Mouse (Mus musculus) limb, embryonic 12.5 days (tissue): ENCODE measurements around the gene Adprm. TPM values are rescaled to one million over a fixed set of nuclear protein-coding genes. Genes with fewer than 3 reads are reported as not detected.
"Not testable (repeated sequence)": the region's sequence is repeated elsewhere in the genome, so short reads cannot be mapped to it uniquely, and the experiment has no call there.

Experiments used
- ATAC-seq: fragments of 200-750 bp; cut with Nextera tagmentation; 2 replicates; pipeline ENCODE4 v1.8.0; 2017; ENCODE audit warnings: low read depth, moderate TSS enrichment; ENCODE audit not compliant: insufficient number of reproducible peaks, insufficient read depth, low FRiP score, low TSS enrichment
- H3K27ac ChIP-seq: fragments of 300-500 bp; sonication (generic); 2 replicates; pipeline ENCODE4 v1.5.1; 2016; ENCODE audit warnings: mild to moderate bottlenecking, moderate library complexity
- H3K27me3 ChIP-seq: fragments of 300-500 bp; sonication (generic); 2 replicates; pipeline ENCODE4 v1.6.1; 2016; ENCODE audit warnings: mild to moderate bottlenecking, moderate library complexity
- H3K36me3 ChIP-seq: fragments of 300-500 bp; sonication (generic); 2 replicates; pipeline ENCODE4 v1.6.1; 2016; ENCODE audit warnings: mild to moderate bottlenecking, moderate library complexity
- H3K4me1 ChIP-seq: fragments of 300-500 bp; sonication (generic); replicated peaks from 2 replicates; pipeline ENCODE4 v1.6.1; 2016
- H3K4me2 ChIP-seq: fragments of 300-500 bp; sonication (generic); 2 replicates; pipeline ENCODE4 v1.6.1; 2016; ENCODE audit warnings: mild to moderate bottlenecking, moderate library complexity
- H3K4me3 ChIP-seq: fragments of 300-500 bp; sonication (generic); replicated peaks from 2 replicates; pipeline ENCODE4 v1.5.1; 2016; ENCODE audit warnings: mild to moderate bottlenecking
- H3K9ac ChIP-seq: fragments of 300-500 bp; sonication (generic); replicated peaks from 2 replicates; pipeline ENCODE4 v1.6.1; 2016; ENCODE audit warnings: mild to moderate bottlenecking, moderate library complexity
- H3K9me3 ChIP-seq: fragments of 300-500 bp; sonication (generic); 2 replicates; pipeline ENCODE4 v1.6.1; 2016; ENCODE audit warnings: mild to moderate bottlenecking, moderate library complexity
- WGBS: fragments of 180-500 bp; shearing (Covaris S2); methylation state at CpG from one replicate; pipeline ENCODE4 v1.1.7; 2016; 5-methylcytosine and 5-hydroxymethylcytosine counted together
- polyA plus RNA-seq: library from polyadenylated mRNA; unstranded; fragments of >200 nt; fragmentation: Nextera tagmentation; extraction: Ambion mirVana; gene quantifications from 2 replicates; pipeline ENCODE4 v1.2.1, GENCODE M21; 2016

Adprm gene
- polyA plus RNA-seq, 1 experiment from 2014 or later: 32.3 TPM

DNA sequence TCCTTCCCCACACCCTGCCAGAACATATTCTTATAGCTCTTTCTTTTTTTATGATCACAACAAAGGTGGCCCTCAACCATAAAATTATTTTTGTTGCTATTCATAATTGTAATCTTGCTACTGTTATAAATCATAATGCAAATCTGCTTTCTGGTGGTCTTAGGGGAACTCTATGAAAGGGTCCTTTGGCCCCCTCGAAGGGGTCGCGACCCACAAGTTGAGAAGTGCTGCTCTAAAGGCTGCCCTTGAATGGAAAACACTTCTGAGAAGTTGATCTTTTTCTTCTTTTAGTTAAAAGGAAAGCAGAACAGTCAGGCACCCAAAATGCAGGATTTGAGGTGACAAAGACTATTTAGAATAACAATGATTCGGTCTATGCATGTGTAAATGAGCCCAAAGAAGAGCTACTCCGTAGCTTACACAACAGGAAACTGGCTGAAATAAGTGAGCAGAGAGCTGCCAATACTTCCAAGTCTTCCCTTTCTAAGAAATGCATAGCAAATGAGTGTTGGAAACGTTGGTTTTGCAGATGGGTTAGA, 28.5 kb downstream of the Adprm start:
- no peak overlapping the region for H3K27ac ChIP-seq
- peaks cover 11% of the 10 kb centered on the region; the same call in 1 of the 2 replicates for H3K27me3 ChIP-seq
- 42% methylated on average over 6 of the region's 6 CpGs for WGBS
- no peak overlapping the region for H3K9ac ChIP-seq
- no peak for ATAC-seq
- no peaks in the 10 kb centered on the region for H3K36me3 ChIP-seq
- no peaks in the 10 kb centered on the region for H3K9me3 ChIP-seq
- H3K4me2 ChIP-seq: no peak overlapping the region
- no peak overlapping the region for H3K4me3 ChIP-seq
- H3K4me1 ChIP-seq: peaks cover 5% of the 10 kb centered on the region; the same call in 1 of the 2 replicates

DNA sequence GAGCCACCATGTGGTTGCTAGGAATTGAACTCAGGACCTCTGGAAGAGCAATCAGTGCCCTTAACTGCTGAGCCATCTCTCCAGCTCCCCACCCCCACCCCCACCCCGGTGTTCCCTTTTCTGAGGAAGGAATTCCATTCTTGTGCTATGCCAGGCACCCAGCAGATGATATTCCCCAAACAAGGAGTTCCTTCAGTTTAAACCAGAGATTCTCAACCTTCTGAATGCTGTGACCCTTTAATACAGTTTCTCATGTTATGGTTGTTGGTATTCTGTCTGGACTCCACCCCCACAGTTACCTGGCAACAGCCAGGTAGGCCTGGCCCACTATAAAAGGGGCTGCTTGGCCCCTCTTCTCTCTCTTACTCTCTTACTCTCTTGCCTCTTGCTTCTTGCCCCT, 29.2 kb downstream of the Adprm start:
- H3K36me3 ChIP-seq, H3K27ac ChIP-seq, H3K4me1 ChIP-seq, ATAC-seq, H3K9ac ChIP-seq, H3K4me3 ChIP-seq, H3K4me2 ChIP-seq, H3K9me3 ChIP-seq: not testable (repeated sequence)
- WGBS: 40% methylated on average over 1 of the region's 1 CpGs
- peaks cover 18% of the 10 kb centered on the region for H3K27me3 ChIP-seq

DNA sequence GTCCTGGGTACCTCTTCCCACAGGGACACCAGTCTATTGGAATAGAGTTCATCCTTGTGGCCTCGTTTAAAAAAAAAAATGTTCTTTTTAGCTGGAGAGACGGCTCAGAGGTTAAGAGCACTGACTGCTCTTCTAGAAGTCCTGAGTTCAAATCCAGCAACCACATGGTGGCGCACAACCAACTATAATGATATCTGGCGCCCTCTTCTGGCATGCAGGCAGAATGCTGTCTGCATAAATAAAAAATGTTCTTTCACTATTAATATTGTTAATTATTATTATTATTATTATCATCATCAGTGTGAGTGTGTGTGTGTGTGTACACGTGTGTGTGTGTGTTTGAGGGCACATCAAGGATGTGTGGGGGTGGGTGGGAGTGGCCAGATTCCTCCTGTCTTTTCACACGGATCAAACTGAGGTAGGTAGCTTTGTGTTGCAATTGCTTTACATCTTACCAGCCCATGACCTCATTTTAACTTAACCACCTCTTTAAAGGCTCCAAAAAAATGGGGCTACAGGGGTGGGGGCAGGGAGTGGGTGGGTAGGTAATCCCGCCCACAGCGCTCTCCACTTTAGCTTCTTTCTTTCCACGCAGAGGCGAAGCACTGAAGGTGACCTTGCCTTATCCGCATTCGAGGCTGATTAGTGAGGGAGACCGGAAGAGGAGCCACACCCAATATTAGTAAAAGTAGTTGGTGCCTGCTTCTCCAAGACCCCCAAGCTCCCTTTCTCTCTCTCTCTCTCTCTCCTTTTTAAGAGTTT, 29.9 kb downstream of the Adprm start:
- Histone ChIP-seq H3K27me3 (peaks cover 20% of the 10 kb centered on the region), H3K4me1 (peaks cover 12% of the 10 kb centered on the region), H3K4me2 (no peak overlapping the region), H3K9me3 (no peaks in the 10 kb centered on the region), H3K4me3 (no peak overlapping the region), H3K36me3 (no peaks in the 10 kb centered on the region), H3K27ac (no peak overlapping the region), H3K9ac (no peak overlapping the region)
- WGBS: 85% methylated on average over 13 of the region's 13 CpGs
- ATAC-seq: no peak

DNA sequence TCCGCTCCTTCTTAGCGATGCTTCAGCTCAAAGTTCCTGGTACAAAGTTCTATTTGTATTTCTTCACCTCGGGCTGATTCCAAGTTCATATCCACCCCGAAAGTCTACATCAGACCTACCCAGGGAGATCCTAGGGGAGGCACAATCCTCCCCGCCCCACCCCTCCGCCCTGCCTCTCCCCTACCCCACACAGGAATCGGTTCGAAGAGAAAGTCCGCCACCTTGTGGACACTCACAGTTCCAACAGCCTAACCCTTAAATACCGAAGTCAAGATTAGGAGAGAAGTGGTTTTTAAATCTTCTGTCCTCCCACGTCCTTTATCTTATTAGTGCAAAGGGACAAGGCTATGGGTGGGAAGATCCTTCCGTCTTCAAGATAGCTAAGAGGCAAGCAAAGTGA, 31.4 kb downstream of the Adprm start:
- H3K4me2 ChIP-seq: peak overlapping the region; percentile 50
- H3K9ac ChIP-seq: no peak overlapping the region
- H3K4me3 ChIP-seq: peak overlapping the region; percentile 20
- H3K27ac ChIP-seq: no peak overlapping the region
- no peak for ATAC-seq
- H3K9me3 ChIP-seq: no peaks in the 10 kb centered on the region
- peaks cover 12% of the 10 kb centered on the region for H3K4me1 ChIP-seq
- no peaks in the 10 kb centered on the region for H3K36me3 ChIP-seq
- H3K27me3 ChIP-seq: peaks cover 20% of the 10 kb centered on the region
- WGBS: 3% methylated on average over 12 of the region's 12 CpGs

DNA sequence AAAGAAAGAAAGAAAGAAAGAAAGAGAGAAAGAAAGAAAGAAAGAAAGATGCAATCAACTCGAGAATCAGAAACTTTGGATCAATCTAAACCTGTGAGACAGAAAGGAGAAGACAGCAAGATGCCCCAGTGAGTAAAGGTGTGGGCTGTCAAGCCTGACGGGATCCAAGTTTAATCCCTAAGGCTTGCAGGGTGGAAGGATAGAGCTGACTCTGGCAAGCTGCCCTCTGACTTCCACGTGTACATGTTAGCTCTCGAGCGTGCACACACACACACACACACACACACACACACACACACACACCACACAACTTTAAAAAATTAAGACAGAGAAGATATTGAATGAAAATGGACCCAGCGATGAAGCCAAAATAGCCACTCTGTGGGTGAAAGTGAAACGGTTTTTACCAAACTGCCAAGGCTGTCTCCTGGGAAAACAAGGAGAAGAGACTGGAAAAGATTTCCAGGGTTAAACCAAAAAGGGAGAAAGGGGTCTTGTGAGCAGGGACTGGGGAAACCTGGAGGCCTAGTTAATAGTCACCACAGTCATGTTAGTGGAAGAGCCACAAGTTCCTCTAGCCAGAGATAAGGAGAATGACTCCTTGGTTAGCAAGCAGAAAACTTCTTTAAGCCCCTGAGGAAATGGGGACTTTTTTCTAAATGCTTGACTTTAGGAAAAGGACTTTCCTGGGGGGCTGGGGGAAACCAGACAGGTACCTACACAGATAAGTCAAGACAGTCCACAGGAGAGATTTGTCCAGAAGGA, 32.5 kb downstream of the Adprm start:
- 67% methylated on average over 7 of the region's 7 CpGs for WGBS
- Histone ChIP-seq H3K9me3 (no peaks in the 10 kb centered on the region), H3K9ac (no peak overlapping the region), H3K4me3 (no peak overlapping the region), H3K27me3 (peaks cover 20% of the 10 kb centered on the region), H3K36me3 (no peaks in the 10 kb centered on the region), H3K4me1 (peaks cover 12% of the 10 kb centered on the region), H3K27ac (no peak overlapping the region), H3K4me2 (no peak overlapping the region)
- no peak for ATAC-seq

DNA sequence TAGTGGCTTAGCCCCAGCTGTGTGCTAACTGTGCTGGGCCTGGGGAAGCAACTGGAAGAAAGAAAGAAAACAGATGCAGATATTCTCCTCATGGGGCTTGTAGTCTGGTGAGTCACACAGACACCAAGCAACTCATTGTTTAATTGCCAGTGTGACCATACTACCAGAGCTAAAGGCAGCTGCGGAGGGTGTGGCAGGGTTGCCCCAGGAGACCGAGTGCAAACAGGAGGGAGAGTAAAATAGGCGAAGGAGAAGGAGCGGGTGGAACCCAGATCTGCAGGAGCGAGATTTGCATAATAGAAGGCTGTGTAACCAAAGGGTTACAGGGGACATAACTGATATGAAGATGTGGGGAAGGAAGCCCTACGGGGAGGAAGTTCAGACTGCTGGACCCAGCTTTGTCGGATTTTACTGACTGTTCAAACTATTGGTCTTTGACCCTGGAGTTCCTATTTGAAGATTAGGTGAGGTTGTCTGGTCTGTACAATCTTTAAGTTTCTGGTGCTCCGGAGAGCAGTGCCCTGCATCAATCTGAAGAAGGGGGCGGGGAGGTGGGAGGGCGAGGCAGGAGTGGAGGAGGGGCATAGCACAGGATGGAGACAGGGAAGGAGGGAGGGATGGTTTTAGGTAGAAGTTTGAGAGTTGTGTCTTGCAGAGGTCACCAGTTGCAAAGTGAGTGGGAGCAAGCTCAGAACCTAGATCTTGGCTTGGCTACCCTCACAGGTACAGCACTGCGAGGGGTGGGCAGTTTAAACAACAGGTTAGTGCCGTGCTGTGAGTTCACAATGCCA, 34.4 kb downstream of the Adprm start:
- H3K9me3 ChIP-seq: no peaks in the 10 kb centered on the region
- H3K4me1 ChIP-seq: peaks cover 12% of the 10 kb centered on the region
- H3K36me3 ChIP-seq: no peaks in the 10 kb centered on the region
- no peak overlapping the region for H3K27ac ChIP-seq
- H3K27me3 ChIP-seq: peaks cover 20% of the 10 kb centered on the region
- H3K9ac ChIP-seq: no peak overlapping the region
- no peak for ATAC-seq
- peak overlapping the region; percentile 35 for H3K4me2 ChIP-seq
- no peak overlapping the region for H3K4me3 ChIP-seq
- WGBS: 11% methylated on average over 12 of the region's 12 CpGs

DNA sequence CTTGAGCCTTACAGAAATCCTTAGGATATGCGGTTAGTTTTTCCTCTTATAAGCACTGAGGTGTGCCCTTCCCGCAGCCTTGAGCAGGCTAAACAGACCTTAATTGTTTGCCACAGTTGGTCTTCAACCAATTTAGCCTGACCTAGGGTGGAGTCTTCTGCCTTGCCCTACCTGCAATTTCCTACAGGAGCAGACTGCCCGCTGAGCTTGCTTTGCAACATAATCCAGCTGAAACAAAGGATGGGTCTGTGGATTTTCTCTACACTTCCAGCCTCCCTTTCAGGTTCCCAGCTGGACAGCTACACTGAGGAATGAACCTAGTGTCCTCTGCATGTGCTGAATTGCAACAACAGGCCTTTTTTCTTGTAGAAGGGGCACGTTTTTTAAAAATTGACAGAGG, 40.8 kb downstream of the Adprm start:
- Histone ChIP-seq H3K36me3 (no peaks in the 10 kb centered on the region), H3K9ac (no peak overlapping the region), H3K27ac (no peak overlapping the region), H3K9me3 (no peaks in the 10 kb centered on the region), H3K4me3 (no peak overlapping the region), H3K4me1 (no peaks in the 10 kb centered on the region), H3K27me3 (no peaks in the 10 kb centered on the region), H3K4me2 (no peak overlapping the region)
- ATAC-seq: no peak
- 43% methylated on average over 4 of the region's 4 CpGs for WGBS

DNA sequence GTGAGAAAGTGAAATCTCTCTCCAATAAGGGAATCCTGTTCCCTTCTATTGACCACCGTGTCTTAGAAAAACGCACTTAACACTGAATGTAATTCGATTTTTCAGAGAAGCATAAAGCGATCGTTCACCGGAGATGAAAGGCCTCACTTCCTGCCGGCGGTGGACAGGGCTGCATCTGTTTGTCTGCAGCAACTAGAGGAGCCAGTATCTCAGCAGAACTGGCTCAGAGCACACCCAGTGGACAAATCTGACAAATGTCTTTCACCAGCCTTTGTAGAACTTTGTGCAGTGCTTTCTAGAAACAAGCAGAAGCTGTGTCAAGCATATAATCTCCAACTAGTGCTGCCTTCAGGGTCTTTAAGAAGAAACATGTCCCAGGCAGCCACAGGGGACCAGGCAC, 42.0 kb downstream of the Adprm start:
- 5% methylated on average over 8 of the region's 8 CpGs for whole genome bisulfite sequencing
- no peaks in the 10 kb centered on the region for H3K4me1 ChIP-seq
- H3K4me2 ChIP-seq: peak overlapping the region; percentile 20; the same call in 1 of the 2 replicates
- no peaks in the 10 kb centered on the region for H3K36me3 ChIP-seq
- H3K9me3 ChIP-seq: no peaks in the 10 kb centered on the region
- H3K27me3 ChIP-seq: no peaks in the 10 kb centered on the region
- H3K27ac ChIP-seq: no peak overlapping the region
- no peak overlapping the region for H3K9ac ChIP-seq
- no peak for ATAC-seq
- no peak overlapping the region for H3K4me3 ChIP-seq

DNA sequence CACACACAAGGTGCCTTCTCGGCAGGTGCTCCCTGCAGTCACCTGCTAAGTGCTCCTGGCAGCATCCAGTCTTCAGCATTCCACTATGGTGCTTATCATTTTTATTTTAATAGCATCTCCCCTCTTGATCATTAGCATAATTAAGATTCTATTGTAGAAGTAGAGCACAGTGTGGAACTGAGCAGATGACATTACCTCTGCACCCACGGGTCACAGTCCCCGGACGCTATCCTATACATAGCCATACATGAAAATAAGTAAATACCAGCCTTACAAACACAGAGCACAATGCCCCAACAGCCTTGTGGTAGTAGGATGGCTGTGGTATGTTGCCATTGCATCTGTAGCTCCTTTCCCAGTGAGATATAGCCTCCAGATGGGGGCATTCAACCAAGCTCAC, 43.9 kb downstream of the Adprm start:
- H3K27me3 ChIP-seq: no peaks in the 10 kb centered on the region
- no peak overlapping the region for H3K4me3 ChIP-seq
- H3K36me3 ChIP-seq: no peaks in the 10 kb centered on the region
- H3K4me2 ChIP-seq: no peak overlapping the region
- WGBS: 93% methylated on average over 4 of the region's 4 CpGs
- ATAC-seq: no peak
- H3K9ac ChIP-seq: no peak overlapping the region
- no peaks in the 10 kb centered on the region for H3K4me1 ChIP-seq
- no peak overlapping the region for H3K27ac ChIP-seq
- H3K9me3 ChIP-seq: no peaks in the 10 kb centered on the region

DNA sequence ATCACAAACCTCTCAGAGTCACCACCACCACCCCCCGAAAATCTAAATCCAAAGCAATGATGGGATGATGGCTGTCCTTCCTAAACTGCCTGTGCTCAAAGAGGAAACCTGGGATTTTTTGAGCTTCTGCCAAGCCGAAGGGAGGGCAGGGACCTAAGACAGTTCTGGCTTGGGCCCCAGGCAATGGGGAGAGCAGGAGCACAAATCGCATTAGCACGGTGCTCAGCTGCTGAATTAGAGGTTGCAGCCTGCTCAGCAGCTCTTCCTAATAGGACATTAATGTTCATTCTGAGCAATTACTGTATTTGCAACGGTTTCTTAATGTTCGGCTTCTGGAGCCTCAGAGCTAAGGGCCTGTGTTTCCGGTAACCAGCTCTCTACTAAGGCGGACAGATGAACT, 44.4 kb downstream of the Adprm start:
- Histone ChIP-seq H3K27ac (no peak overlapping the region), H3K9me3 (no peaks in the 10 kb centered on the region), H3K27me3 (no peaks in the 10 kb centered on the region), H3K4me2 (no peak overlapping the region), H3K4me1 (no peaks in the 10 kb centered on the region), H3K4me3 (no peak overlapping the region), H3K9ac (no peak overlapping the region), H3K36me3 (no peaks in the 10 kb centered on the region)
- ATAC-seq: no peak
- 89% methylated on average over 8 of the region's 8 CpGs for WGBS

DNA sequence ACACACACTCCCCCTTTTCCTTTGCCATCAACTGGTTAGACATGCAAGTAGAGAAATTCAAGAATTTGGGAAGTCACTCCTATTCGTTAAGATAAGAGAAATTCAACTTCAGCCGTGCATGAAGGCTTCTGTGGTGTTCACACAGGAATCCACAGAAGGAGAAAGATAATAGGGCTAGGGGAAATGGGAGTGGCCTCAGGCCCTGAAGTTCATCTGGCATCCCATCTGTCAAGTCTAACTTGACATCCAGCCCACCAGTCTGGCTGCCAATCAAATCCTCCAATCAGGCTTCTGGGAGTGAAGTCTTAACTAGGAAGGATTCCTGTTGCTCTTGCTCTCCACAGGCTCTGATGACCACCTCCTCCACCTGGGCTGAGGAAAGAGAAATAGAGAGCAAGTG, 49.5 kb downstream of the Adprm start:
- Histone ChIP-seq H3K27me3 (no peaks in the 10 kb centered on the region), H3K4me2 (no peak overlapping the region), H3K4me3 (no peak overlapping the region), H3K9ac (no peak overlapping the region), H3K4me1 (no peaks in the 10 kb centered on the region), H3K9me3 (no peaks in the 10 kb centered on the region), H3K36me3 (no peaks in the 10 kb centered on the region), H3K27ac (no peak overlapping the region)
- 71% methylated on average over 2 of the region's 2 CpGs for WGBS
- no peak for ATAC-seq
